Mouse (Mus musculus): ENCODE measurements around the gene Selenos. TPM values are rescaled to one million over a fixed set of nuclear protein-coding genes. Genes with fewer than 3 reads are reported as not detected.

Gene Selenos
- total and polyA plus RNA-seq, 3 experiments: 79.9 to 103 TPM; not detected in 1

DNA sequence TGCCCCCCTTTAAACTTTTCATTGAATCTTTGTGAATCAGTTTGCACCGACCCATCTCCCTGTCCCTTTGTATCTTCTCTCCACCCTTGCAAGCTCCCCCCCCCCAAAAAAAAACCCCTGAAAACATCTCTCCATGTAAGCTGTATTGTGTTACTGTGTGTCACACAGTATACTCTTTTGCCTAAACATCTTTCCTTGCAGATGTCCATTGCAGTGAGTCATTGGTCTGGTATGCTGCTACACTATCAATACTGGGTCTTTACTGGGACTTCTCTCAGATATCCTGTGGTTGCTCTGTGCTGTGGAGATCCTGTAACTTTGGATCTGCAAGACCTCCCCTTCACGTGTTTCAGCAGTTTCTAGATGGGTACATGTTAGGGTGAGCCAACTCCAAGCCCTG is 50.8 kb downstream of the Selenos start:
- H3K79me2 ChIP-seq (ENCODE audit: control insufficient read depth, insufficient read depth, low read length, poor library complexity): peaks cover 8% of the 10 kb centered on the region; the same call in 1 of the 2 replicates
- peaks cover 0 to 4% of the 10 kb centered on the region in 2 experiments; a peak in 2 of 4 replicates for H3K36me3 ChIP-seq (ENCODE audit: control insufficient read depth in 1 of 2, insufficient read depth in 2 of 2, low read length in 2 of 2)
- H3K4me1 ChIP-seq (ENCODE audit: control insufficient read depth in 1 of 2, insufficient read depth in 2 of 2, low read length in 2 of 2): peaks cover 5% of the 10 kb centered on the region in 2 experiments; a peak in 2 of 4 replicates
- no peak for DNase-seq (ENCODE audit: low read depth, low spot score)
- H3K9me3 ChIP-seq (replicated peaks; ENCODE audit: insufficient read depth, low read length): no peaks in the 10 kb centered on the region
- no peak overlapping the region for H3K4me3 ChIP-seq (ENCODE audit: control insufficient read depth in 1 of 2, insufficient read depth in 1 of 2, low read depth in 2 of 2, low read length in 2 of 2)
- TF ChIP-seq TBP (IDR thresholded peaks at IDR 0.05; ENCODE audit: low read depth, low read length): no peak
- no peak for TF ChIP-seq MEF2A (IDR thresholded peaks at IDR 0.05; ENCODE audit: extremely low read depth, insufficient replicate concordance, low read depth, low read length, poor library complexity, severe bottlenecking)
- no peak for TF ChIP-seq MAFK (IDR thresholded peaks at IDR 0.05; ENCODE audit: borderline replicate concordance, low read depth, low read length)
- TF ChIP-seq EP300 (IDR thresholded peaks at IDR 0.05; ENCODE audit: low read depth in 1 of 2, low read length in 2 of 2): no peak
- TF ChIP-seq JUND (IDR thresholded peaks at IDR 0.05; ENCODE audit: low read depth, low read length): no peak
- TF ChIP-seq ZC3H11A (IDR thresholded peaks at IDR 0.05; ENCODE audit: low read depth, low read length): no peak
- no peak overlapping the region for H3K9ac ChIP-seq (ENCODE audit: control insufficient read depth, low read depth, low read length, poor library complexity, severe bottlenecking)
- no peak overlapping the region for H3K27ac ChIP-seq (ENCODE audit: control insufficient read depth, low read depth, low read length)
- H3K27me3 ChIP-seq (ENCODE audit: control insufficient read depth in 1 of 2, insufficient read depth in 2 of 2, low read length in 2 of 2): no peaks in the 10 kb centered on the region

DNA sequence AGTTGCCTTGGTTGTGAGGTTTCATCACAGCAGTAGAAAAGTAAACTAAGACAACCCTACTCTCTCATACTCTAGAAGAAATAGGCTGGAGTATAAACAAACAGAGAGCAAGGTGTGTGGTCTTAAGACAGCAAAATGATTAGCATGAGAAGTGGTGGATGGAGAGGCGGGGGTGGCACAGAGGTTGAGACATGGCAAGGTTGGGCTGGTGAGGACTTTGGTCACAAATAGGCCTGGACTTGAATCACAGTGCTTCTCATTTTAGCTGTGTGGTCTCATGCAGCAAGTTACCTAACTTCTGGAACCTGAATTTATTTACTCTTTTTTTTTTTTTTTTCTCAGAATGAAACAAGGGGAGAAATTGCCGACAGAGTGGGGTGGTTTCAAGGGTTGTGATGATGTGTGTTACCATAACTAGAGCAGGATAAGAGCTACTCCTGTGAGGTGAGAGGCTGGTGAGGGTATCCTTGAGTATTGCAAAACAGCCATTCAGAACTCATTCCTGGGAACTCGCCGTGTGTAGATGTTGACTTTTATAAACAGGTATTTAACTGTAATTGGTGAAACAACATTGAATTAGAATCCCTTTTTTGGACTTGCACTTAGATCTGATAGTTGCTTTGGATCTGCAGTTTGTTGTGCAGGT is 52.5 kb downstream of the Selenos start:
- TF ChIP-seq MXI1 (IDR thresholded peaks at IDR 0.05; ENCODE audit: low read depth, low read length) (no peak), ZC3H11A (IDR thresholded peaks at IDR 0.05; ENCODE audit: low read depth, low read length) (no peak), NRF1 (IDR thresholded peaks at IDR 0.05; ENCODE audit: insufficient read depth, low read depth, low read length, poor library complexity, severe bottlenecking) (no peak), E2F4 (IDR thresholded peaks at IDR 0.05; ENCODE audit: borderline replicate concordance, low read depth, low read length) (no peak), SMC3 (IDR thresholded peaks at IDR 0.05; ENCODE audit: low read depth, low read length) (no peak), RCOR1 (IDR thresholded peaks at IDR 0.05; ENCODE audit: low read depth, low read length) (no peak), HCFC1 (IDR thresholded peaks at IDR 0.05; ENCODE audit: low read depth, low read length) (no peak), POLR2AphosphoS2 (IDR thresholded peaks at IDR 0.05; ENCODE audit: low read length) (no peak), ZNF384 (IDR thresholded peaks at IDR 0.05; ENCODE audit: low read depth, low read length) (no peak), MAFK (IDR thresholded peaks at IDR 0.05; ENCODE audit: borderline replicate concordance, low read depth, low read length) (no peak), KAT2A (conservative IDR thresholded peaks at IDR 0.05; ENCODE audit: low read depth, low read length) (no peak), BHLHE40 (IDR thresholded peaks at IDR 0.05; ENCODE audit: borderline replicate concordance, low read depth, low read length) (no peak), MYC (IDR thresholded peaks at IDR 0.05; ENCODE audit: low read depth, low read length) (no peak)
- peaks cover 14 to 18% of the 10 kb centered on the region in 2 experiments; a peak in 3 of 4 replicates for H3K4me1 ChIP-seq (ENCODE audit: control insufficient read depth in 1 of 2, insufficient read depth in 2 of 2, low read length in 2 of 2)

More for the DNA sequence above, 52.5 kb downstream of the Selenos start:
- no peak for DNase-seq (ENCODE audit: low read depth, low spot score)
- Histone ChIP-seq H3K36me3 (ENCODE audit: control insufficient read depth in 1 of 2, insufficient read depth in 2 of 2, low read length in 2 of 2) (peaks cover 0 to 18% of the 10 kb centered on the region in 2 experiments; a peak in 2 of 4 replicates), H3K27ac (ENCODE audit: control insufficient read depth, low read depth, low read length) (no peak overlapping the region), H3K27me3 (ENCODE audit: control insufficient read depth in 1 of 2, insufficient read depth in 2 of 2, low read length in 2 of 2) (no peaks in the 10 kb centered on the region), H3K9me3 (replicated peaks; ENCODE audit: insufficient read depth, low read length) (no peaks in the 10 kb centered on the region), H3K9ac (ENCODE audit: control insufficient read depth, low read depth, low read length, poor library complexity, severe bottlenecking) (no peak overlapping the region), H3K79me2 (ENCODE audit: control insufficient read depth, insufficient read depth, low read length, poor library complexity) (peaks cover 9% of the 10 kb centered on the region; the same call in 1 of the 2 replicates), H3K4me3 (ENCODE audit: control insufficient read depth in 1 of 2, insufficient read depth in 1 of 2, low read depth in 2 of 2, low read length in 2 of 2) (no peak overlapping the region)
